Mouse (Mus musculus): ENCODE data around the gene Fgfr1op2.
"Not testable (repeated sequence)": the region's sequence is repeated elsewhere in the genome, so short reads cannot be mapped to it uniquely, and the experiment has no call there.

The Fgfr1op2 gene

DNA sequence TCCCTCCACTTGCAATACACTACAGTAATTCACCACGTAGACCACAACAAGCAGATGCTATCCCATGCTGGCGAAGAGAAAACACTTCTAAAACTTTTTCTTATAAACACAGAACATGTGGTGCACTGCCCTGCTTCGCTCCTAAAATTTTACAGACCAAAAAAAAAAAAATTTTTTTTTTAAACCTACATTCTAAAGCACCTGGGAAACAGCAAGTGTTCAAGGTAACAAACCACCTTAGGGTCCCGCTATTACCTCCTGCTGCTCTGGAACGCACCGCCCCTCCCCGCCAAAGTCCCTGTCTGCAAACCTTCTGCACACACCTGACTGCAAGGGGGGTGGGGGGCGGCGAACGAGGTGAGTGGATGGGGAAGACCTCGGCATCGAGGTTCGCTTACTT is at the start of gene Fgfr1op2:
Gene Fgfr1op2 (plus strand): TSS at position 301 of the 400 bp plus-strand sequence.
- DNase-seq, result no peak

DNA sequence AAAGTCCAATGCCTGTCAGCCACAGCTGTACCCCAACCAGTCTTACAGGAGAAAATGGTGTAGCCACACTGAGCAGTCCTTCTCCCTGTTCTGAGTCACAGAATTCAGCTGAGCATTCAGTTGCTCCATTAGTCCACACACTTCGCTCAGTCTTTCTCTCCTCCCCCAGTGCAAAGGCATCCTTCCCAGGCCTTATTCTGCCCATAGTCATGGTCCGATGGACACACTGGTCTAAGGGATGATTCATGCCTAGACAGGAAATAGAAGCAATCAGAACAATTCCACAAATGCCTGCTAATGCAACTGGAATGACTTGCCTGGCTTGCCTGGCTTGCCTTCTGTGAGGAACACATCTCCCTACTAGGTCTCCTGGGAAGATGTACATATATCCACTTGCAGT is 49.5 kb upstream of the Fgfr1op2 start:
- peak; percentile 11 for DNase-seq

- no peak for DNase-seq
Measured at GRCm38 (mm10) chr6:146530363-146530762, 46.6 kb upstream of the Fgfr1op2 start.

GRCm38 (mm10) chr6:146530769-146531168 is 46.2 kb upstream of the Fgfr1op2 start:
- DNase-seq, result peak; percentile 68

DNA sequence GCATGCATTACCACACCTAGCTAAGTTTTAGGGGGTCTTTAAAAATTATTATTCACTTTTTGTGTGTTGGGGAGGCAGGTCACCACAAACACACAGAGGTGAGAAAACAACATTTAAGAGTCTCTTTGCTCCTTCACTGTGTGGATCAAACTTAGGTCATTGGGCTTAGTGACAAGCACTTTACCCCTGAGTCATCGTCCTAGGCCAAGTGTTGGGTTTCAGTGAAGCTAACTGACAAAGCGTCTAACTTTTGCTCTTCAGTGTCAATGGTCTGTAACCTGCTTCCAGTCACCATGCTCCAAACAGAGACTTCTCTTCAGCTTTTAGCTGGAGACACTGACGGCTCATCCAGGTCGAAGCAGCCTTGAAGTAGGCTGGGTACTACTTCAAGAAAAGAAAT is 43.9 kb upstream of the Fgfr1op2 start:
- no peak for DNase-seq

DNA sequence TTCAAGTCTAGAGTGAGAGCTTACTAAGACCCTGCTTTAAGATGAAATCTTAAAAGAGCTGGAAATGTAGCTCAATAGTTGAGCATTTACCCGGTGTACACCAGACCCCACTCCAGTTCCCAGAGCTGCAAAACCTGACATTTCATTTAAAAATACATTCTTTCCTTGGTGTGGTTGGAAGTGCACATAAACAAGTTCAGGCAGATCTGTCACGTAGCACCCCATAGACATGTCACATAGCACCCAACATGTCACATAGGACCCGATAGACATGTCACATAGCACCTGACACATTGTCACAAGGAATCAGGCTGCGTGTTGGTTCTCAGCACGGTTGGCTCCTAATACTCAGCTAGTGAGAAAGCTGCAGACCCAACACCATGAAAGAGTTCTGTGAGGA is 41.5 kb upstream of the Fgfr1op2 start:
- DNase-seq, result no peak

GRCm38 (mm10) chr6:146537111-146537510 is 39.9 kb upstream of the Fgfr1op2 start:
- no peak for DNase-seq

DNA sequence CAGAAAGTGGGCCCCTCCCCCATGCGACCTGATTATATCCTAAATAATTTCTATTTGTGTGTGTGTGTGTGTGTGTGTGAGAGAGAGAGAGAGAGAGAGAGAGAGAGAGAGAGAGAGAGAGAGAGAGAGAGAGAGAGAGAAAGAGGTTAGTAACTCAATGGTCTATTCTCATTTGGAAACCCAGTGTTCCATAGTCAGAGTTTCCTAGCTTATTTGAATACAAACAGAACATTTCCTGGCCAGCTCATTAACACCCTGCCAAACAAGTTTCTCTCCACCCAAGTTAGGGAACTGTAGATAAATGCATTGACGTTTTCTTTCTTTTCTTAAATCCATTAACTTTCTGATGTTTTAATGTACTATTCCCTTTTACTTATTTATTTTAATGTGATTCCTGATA is 38.9 kb upstream of the Fgfr1op2 start:
- DNase-seq, result no peak

- DNase-seq, result no peak
Measured at GRCm38 (mm10) chr6:146538661-146539060, 38.3 kb upstream of the Fgfr1op2 start.

- no peak for DNase-seq
Measured at GRCm38 (mm10) chr6:146540386-146540785, 36.6 kb upstream of the Fgfr1op2 start.

DNA sequence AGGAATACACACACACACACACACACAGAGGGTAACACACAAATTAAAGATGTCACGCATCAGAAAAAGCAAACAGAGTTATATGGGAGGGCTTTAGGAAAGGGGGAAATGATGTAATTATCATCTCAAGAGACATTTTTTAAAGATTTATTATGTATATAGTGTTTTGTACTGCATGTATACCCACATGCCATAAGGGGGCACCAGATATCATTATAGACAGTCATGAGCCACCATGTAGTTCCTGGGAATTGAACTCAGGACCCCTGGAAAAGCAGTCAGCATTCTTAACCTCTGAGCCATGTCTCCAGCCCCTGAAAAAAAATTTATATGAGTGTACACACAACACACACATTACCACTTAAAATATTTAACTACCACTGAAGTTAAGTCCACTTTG is 32.4 kb upstream of the Fgfr1op2 start:
- DNase-seq, result no peak

DNA sequence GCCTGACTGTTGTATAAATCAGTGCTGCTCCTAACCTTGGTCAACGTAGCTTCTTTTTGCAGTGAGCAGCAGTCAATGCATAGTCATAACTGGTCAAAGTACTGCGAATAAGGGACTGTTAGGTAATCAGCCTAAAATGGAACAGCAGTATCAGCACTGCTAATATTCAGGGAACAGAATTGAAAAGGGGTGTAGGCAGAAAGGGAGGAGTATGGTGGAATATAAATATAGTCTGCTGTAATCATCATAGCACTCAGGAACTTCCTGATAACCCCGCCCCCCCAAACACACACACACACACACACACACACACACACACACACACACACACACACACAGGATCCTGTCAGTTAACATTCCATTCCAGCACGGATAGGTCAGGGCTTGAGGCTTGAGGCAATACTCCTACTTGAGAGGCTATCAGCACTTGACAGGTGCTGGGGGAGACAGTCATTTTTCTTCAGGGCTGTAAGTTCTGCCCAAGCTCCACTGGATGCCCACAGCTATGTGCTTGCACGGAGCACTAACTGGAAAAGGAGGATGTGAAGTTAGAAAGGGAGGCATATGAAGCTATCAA is 31.6 kb upstream of the Fgfr1op2 start:
- DNase-seq, result no peak

GRCm38 (mm10) chr6:146550421-146550820 is 26.6 kb upstream of the Fgfr1op2 start:
- no peak for DNase-seq

DNA sequence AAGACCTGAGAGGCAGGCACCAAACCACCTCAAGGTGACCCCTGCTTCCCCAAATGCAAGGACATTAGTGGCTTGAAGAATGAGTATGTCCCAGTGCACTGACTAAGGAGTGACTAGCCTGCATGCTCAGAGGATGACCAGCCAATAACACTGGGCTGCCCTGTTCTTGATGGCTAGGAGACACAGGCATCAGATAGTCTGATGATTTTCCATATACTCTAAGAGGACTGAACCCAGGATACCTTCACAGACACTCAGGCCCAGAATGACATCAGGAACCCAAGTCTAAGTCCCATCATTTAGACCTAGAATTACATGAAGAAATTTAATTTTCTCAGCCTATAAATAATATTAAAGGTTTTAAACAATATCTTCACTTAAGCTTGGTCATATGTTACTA is 25.7 kb upstream of the Fgfr1op2 start:
- DNase-seq, result no peak

DNA sequence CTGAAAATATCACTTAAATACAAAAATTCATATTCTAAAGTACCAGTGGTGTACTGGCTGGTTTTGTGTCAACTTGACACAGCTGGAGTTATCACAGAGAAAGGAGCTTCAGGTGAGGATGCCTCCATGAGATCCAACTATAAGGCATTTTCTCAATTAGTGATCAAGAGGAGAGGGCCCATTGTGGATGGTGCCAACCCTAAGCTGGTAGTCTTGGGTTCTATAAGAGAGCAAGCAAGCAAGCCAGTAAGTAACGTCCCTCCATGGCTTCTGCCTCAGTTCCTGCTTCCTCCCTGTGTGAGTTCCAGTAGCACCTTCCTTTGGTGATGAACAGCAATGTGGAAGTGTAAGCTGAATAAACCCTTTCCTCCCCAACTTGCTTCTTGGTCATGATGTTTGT is 14.5 kb upstream of the Fgfr1op2 start:
- not testable (repeated sequence) for DNase-seq

DNA sequence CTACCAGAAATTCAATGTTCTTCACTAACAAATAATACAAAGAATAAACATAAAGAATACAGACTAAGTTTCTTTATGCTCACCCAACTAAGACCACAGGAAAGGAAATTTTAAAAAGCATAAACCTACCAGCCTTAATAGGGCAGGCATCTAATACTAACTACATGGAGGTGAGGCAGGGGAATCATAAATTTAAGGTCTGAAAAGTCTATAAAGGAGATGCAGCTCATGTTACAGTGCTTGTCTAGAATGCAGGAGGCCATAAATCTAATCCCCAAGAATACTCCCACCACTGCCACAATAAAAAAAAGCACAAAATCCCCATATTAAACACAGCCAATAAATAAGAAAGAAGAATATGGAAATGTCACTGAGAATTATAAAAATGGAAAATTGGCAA is 4.9 kb upstream of the Fgfr1op2 start:
- no peak for DNase-seq

DNA sequence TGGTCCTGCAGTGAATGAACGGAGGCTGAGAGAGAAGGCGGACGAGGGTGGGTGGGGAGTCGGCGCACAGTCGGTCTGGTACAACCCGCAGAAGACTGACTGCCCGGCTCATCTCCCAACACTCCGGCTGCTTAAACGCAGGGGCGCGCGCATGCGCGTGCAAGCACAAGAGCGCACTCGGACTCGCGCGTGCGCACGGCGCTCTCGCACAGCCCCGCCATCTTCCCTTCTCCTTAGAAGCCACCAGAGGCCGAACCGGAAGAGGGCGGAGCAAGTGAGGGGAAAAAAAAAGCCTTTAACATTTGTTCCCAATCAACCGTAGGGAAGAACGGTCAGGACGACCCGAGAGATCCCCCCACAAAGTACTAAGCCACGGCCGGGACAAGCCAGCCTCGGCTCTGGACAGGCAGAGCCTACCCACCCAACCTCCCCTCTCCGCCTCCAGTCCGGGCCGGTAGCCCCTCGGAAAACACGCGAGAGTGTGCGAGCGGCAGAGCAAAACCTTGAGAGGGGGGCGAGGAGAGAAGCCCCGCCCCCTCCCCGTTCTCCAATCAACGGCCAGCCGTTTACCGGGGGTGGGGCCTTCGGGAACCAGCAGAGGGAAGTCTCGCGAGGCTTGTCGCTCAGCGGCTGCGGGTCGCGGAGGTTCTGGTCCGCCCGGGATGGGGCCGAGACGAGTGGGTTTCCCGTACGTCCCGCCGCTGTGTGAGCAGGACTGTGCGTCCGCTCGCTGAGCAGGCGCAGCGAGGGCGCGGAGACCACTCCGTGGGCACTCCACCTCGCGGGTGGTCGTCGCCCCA is 507 bp downstream of the Fgfr1op2 start, which contains the start of gene Ints13:
Gene Ints13 (minus strand): TSS at position 526 of the 800 bp plus-strand sequence.
- peak; percentile 99 for DNase-seq

DNA sequence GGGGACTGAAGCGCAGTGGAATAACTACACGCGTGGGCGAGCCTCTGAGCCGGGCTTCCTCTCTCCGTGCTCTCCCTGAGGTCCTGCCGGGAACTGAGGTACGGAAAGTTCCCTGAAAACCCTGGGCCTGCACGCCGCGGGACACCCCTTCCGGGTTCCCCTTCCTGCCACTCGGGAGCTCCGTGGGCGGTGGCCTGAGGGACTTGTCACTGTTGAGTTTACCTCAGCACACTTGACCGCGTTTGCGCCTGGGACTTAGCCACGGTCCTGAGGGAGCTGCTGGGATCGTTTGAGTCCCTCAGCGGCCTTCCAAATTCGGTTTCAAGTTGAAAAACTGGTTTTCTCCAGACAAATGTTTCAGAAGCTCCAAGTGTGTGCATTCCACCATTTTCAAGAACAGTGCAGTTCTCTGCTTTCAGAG is 1.1 kb downstream of the Fgfr1op2 start:
- DNase-seq, result peak; percentile 84

- DNase-seq, result peak; percentile 16
Measured at GRCm38 (mm10) chr6:146578586-146578985, 1.6 kb downstream of the Fgfr1op2 start.

DNA sequence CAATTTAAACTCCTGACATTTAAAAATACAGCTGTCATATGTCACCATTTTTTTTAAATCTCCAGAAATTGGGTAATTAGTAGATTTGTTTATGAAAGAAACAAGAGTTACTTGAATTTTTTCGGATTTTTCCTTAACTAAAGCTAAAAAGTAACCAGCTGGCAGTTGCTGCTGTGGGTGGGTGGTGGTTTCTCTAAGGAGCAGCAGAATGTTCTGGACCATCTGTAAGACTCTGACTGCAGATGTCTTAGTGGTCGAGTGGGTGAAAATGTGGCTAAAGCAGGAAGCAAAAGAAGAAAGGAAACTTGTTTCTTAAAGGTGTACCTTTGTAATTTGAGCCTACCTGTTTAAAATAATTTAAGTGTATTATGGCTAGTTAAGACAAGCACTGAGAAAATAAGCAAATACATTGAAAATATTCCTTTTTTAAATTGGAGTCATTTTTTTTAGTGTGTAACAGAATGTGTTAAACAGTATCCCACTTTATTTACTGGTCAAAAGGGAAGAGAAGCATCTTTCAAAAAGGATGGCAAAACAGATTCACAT is 3.5 kb downstream of the Fgfr1op2 start:
- DNase-seq, result no peak

DNA sequence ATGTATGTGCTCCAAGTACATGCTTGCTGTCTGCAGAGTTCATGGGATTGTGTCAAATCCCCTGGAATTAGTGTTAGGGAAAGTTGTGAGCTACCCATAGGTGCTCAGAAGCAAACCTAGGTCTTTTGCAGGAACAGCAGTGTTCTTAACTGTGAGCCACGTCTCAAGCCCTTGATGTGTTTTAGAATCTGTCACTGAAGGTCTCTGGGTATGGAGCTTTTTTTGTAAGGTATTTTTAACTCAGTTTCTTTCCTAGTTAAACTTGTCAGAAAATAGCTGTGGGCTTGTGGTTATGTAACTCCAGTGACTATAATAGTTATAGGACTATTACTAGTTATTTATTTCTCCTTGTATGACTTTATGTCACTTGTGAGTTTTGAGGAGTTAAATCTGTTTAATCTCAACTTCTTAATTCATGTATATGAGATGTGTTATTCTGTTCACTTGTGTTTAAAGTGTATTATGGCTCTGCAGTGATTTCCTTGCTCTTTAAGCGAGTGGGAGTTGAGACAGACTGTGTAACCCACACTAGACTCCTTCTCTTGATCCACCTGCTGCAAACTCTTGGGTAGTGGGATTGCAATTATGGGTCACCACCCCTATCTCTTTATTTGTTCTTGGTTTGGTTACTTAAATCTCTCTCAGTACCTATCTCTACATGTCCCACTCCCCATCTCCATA is 6.5 kb downstream of the Fgfr1op2 start:
- DNase-seq, result no peak

DNA sequence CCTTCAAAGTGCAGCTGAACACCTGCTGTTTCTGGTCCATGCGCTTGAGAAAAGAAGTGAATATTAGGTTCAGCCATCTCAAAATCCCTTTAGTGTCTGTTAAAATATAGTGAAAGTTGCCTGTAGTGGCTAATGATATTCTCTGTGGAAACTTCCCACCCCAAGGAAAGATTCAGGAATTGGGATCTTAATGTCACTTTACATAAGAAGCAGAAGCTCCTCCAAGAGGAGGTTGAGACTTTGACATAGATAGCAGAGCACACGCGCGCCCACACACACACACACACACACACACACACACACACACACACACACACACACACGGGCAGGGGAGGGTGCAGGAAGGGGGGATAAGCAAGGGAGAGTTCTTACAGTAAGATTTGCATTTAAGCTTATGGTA is 8.1 kb downstream of the Fgfr1op2 start:
- no peak for DNase-seq

DNA sequence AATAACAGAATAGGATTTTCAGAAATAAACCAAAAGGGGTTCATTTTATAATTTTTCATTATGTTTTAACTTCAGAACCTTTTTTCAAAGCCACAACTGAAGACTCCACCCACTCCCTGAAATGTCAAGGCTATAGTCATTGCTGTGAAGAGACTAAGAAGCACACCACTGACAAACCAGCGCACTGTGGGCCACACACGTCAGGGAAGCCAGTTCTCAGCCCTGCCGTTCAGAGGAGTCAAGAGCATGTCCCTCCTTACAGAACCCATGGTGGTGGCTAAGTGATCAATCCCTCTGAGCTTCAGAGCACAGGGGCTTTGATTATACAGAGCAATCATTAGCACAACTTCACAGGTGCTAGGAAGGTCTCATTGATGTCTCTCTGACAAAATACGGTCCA is 25.6 kb downstream of the Fgfr1op2 start:
- no peak for DNase-seq

GRCm38 (mm10) chr6:146603651-146604050 is 26.6 kb downstream of the Fgfr1op2 start:
- peak; percentile 57 for DNase-seq

Measured in kidney, postnatal 10 days (tissue).